Mouse (Mus musculus): ENCODE measurements around the gene Sipa1l1.

DNA sequence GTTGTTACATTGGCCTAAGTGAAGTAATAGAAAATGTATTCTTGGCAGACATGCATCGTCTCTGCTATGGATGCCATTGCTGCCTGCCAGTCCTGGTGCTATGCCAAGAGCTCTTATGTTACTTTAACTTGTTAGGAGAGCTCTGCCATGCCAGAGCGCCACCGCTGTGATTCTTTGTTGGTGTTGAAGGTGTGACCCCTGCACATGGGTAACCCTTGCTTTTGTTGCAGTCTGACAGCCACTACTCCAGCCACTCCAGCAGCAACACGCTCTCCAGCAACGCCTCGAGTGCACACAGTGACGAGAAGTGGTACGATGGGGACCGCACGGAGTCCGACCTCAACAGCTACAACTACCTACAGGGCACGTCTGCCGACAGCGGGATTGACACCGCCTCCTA lies 255.7 kb downstream of the Sipa1l1 start:
- TF ChIP-seq GATA1 (IDR thresholded peaks at IDR 0.05; ENCODE audit: borderline replicate concordance, low read length): no peak
- TF ChIP-seq FLI1 (IDR thresholded peaks at IDR 0.05; ENCODE audit: low read length): no peak
